Mouse (Mus musculus) G1E (cell line): ENCODE results near the gene Prkcz. TPM values are rescaled to one million over a fixed set of nuclear protein-coding genes. Genes with fewer than 3 reads are reported as not detected.

Experiments used
- ATAC-seq: 2 replicates; pipeline ENCODE4 v1.8.0; 2016; ENCODE audit warnings: mild to moderate bottlenecking; ENCODE audit not compliant: insufficient number of reproducible peaks, poor library complexity, low FRiP score, severe bottlenecking; ENCODE audit errors: extremely low read depth
- DNase-seq: peaks from one replicate; pipeline ENCODE4 v3.0.0; 2012; ENCODE audit warnings: low spot score
- H3K27me3 ChIP-seq: 2 replicates; pipeline ENCODE4 v1.6.1; 2012; ENCODE audit warnings: mild to moderate bottlenecking, low read length, inconsistent platforms; ENCODE audit not compliant: insufficient read depth
- H3K36me3 ChIP-seq: replicated peaks from 2 replicates; pipeline ENCODE3; 2012; ENCODE audit warnings: mild to moderate bottlenecking, inconsistent platforms
- H3K4me1 ChIP-seq: 2 replicates; pipeline ENCODE4 v1.6.1; 2012; ENCODE audit warnings: low read depth, low read length, inconsistent platforms, mixed read lengths; ENCODE audit not compliant: insufficient read depth
- H3K4me3 ChIP-seq: 2 replicates; pipeline ENCODE4 v1.5.1; 2012; ENCODE audit warnings: low read depth, mild to moderate bottlenecking, inconsistent platforms, low read length, moderate library complexity, mixed read lengths
- H3K9me3 ChIP-seq: replicated peaks from 2 replicates; pipeline ENCODE4 v1.6.1; 2012; ENCODE audit warnings: inconsistent platforms
- CTCF ChIP-seq: IDR thresholded peaks from 2 replicates; pipeline ENCODE4 v1.5.1; 2012; ENCODE audit warnings: low read depth, low read length, inconsistent platforms, mixed read lengths
- GATA1 ChIP-seq: IDR thresholded peaks from 2 replicates; pipeline ENCODE4 v1.6.1; 2012; ENCODE audit warnings: borderline replicate concordance, low read length, inconsistent platforms, mixed read lengths
- GATA2 ChIP-seq: IDR thresholded peaks from 2 replicates; pipeline ENCODE4 v1.6.1; 2012; ENCODE audit warnings: low read depth, low read length, inconsistent platforms, borderline replicate concordance
- POLR2AphosphoS5 ChIP-seq: IDR thresholded peaks from 2 replicates; pipeline ENCODE4 v1.6.1; 2012; ENCODE audit warnings: low read depth, low read length, inconsistent platforms; ENCODE audit not compliant: insufficient replicate concordance
- TAL1 ChIP-seq: conservative IDR thresholded peaks from 2 replicates; pipeline ENCODE4 v1.6.1; 2012; ENCODE audit warnings: low read depth, low read length, inconsistent platforms, mixed read lengths
- polyA plus RNA-seq: library from polyadenylated mRNA; stranded (reverse); fragments of >175 nt; gene quantifications from 2 replicates; pipeline ENCODE4 v1.2.3, GENCODE M21; 2012
- total RNA-seq, 2 experiments: library from RNA; stranded (forward) in 1 of 2; stranded (reverse) in 1 of 2; fragments of 200-1000 nt in 1 of 2; fragments of >200 nt in 1 of 2; fragmentation: Nextera tagmentation in 1 of 2; gene quantifications; 2 replicates each; pipeline ENCODE4 v1.2.3; 2014 to 2017

The Prkcz gene
- total and polyA plus RNA-seq, 3 experiments: 0.55 TPM; not detected in 2

GRCm38 (mm10) chr4:155307591-155307990, 53.6 kb downstream of the Prkcz start:
- H3K4me3 ChIP-seq: no peak overlapping the region
- no peak for TF ChIP-seq GATA2
- no peak for TF ChIP-seq CTCF
- TF ChIP-seq POLR2AphosphoS5: no peak
- TF ChIP-seq TAL1: no peak
- TF ChIP-seq GATA1: no peak
- no peak for DNase-seq
- H3K27me3 ChIP-seq: peaks cover 2% of the 10 kb centered on the region; the same call in 1 of the 2 replicates
- no peaks in the 10 kb centered on the region; the same call in 1 of the 2 replicates for H3K4me1 ChIP-seq
- no peak for ATAC-seq
- H3K9me3 ChIP-seq: no peaks in the 10 kb centered on the region
- H3K36me3 ChIP-seq: no peaks in the 10 kb centered on the region

- DNase-seq: no peak
- TF ChIP-seq GATA1 (no peak), TAL1 (no peak), POLR2AphosphoS5 (no peak), GATA2 (no peak), CTCF (no peak)
- no peaks in the 10 kb centered on the region for H3K36me3 ChIP-seq
- H3K27me3 ChIP-seq: peaks cover 7% of the 10 kb centered on the region; the same call in 1 of the 2 replicates
- H3K4me3 ChIP-seq: no peak overlapping the region
- no peaks in the 10 kb centered on the region for H3K9me3 ChIP-seq
- no peaks in the 10 kb centered on the region; the same call in 1 of the 2 replicates for H3K4me1 ChIP-seq
- ATAC-seq: no peak
These were observed 54.6 kb downstream of the Prkcz start for GRCm38 (mm10) chr4:155306356-155307242.

- no peak overlapping the region for H3K4me3 ChIP-seq
- H3K27me3 ChIP-seq: peaks cover 10% of the 10 kb centered on the region; the same call in 1 of the 2 replicates
- TF ChIP-seq CTCF: no peak
- no peak for TF ChIP-seq GATA1
- TF ChIP-seq GATA2: no peak
- no peak for TF ChIP-seq POLR2AphosphoS5
- TF ChIP-seq TAL1: no peak
- no peaks in the 10 kb centered on the region for H3K9me3 ChIP-seq
- DNase-seq: no peak
- ATAC-seq: no peak
- no peaks in the 10 kb centered on the region for H3K36me3 ChIP-seq
- H3K4me1 ChIP-seq: no peaks in the 10 kb centered on the region; the same call in 1 of the 2 replicates
These were observed 55.6 kb downstream of the Prkcz start for GRCm38 (mm10) chr4:155305531-155306031.

GRCm38 (mm10) chr4:155304508-155305096, 56.6 kb downstream of the Prkcz start:
- ATAC-seq (no peak), DNase-seq (no peak)
- TF ChIP-seq TAL1: no peak
- TF ChIP-seq GATA1: no peak
- H3K36me3 ChIP-seq: no peaks in the 10 kb centered on the region
- H3K4me1 ChIP-seq: no peaks in the 10 kb centered on the region; the same call in 1 of the 2 replicates
- no peak overlapping the region for H3K4me3 ChIP-seq
- H3K9me3 ChIP-seq: no peaks in the 10 kb centered on the region
- H3K27me3 ChIP-seq: peaks cover 14% of the 10 kb centered on the region; the same call in 1 of the 2 replicates

- Histone ChIP-seq H3K9me3 (no peaks in the 10 kb centered on the region), H3K36me3 (no peaks in the 10 kb centered on the region), H3K4me3 (no peak overlapping the region), H3K27me3 (peaks cover 14% of the 10 kb centered on the region; the same call in 1 of the 2 replicates), H3K4me1 (no peaks in the 10 kb centered on the region)
- DNase-seq (no peak), ATAC-seq (no peak)
- TF ChIP-seq GATA1: no peak
- TF ChIP-seq POLR2AphosphoS5: no peak
- no peak for TF ChIP-seq TAL1
- TF ChIP-seq GATA2: no peak
- no peak for TF ChIP-seq CTCF
These were observed 59.2 kb downstream of the Prkcz start for GRCm38 (mm10) chr4:155301965-155302364.

- no peak for TF ChIP-seq GATA1
- TF ChIP-seq POLR2AphosphoS5: no peak
- no peak for TF ChIP-seq TAL1
- TF ChIP-seq GATA2: no peak
- TF ChIP-seq CTCF: no peak
- no peak for DNase-seq
- H3K4me3 ChIP-seq: no peak overlapping the region
- H3K4me1 ChIP-seq: no peaks in the 10 kb centered on the region
- ATAC-seq: no peak
- no peaks in the 10 kb centered on the region for H3K36me3 ChIP-seq
- H3K27me3 ChIP-seq: peaks cover 12% of the 10 kb centered on the region; the same call in 1 of the 2 replicates
- H3K9me3 ChIP-seq: no peaks in the 10 kb centered on the region
These were observed 60.1 kb downstream of the Prkcz start for GRCm38 (mm10) chr4:155301098-155301447.
